Mouse (Mus musculus) ES-Bruce4 (cell line): ENCODE measurements around the gene Acss1. TPM values are rescaled to one million over a fixed set of nuclear protein-coding genes. Genes with fewer than 3 reads are reported as not detected.
A peak's percentile ranks its signal among the peaks of the same experiment; 100 is the strongest.

Experiments
- H3K27ac ChIP-seq: 2 replicates; pipeline ENCODE4 v1.5.1; 2012; ENCODE audit warnings: low read length, inconsistent platforms; ENCODE audit not compliant: insufficient read depth
- H3K27me3 ChIP-seq: 2 replicates; pipeline ENCODE4 v1.6.1; 2012; ENCODE audit warnings: mild to moderate bottlenecking, low read length, inconsistent platforms; ENCODE audit not compliant: control insufficient read depth, poor library complexity, insufficient read depth, severe bottlenecking
- H3K36me3 ChIP-seq: 2 replicates; pipeline ENCODE4 v1.6.1; 2012; ENCODE audit warnings: inconsistent platforms, mild to moderate bottlenecking, low read length, moderate library complexity; ENCODE audit not compliant: control insufficient read depth, poor library complexity, insufficient read depth, severe bottlenecking
- H3K4me1 ChIP-seq: one replicate; pipeline ENCODE4 v1.8.1; 2011; ENCODE audit warnings: low read length; ENCODE audit not compliant: control insufficient read depth, insufficient read depth
- H3K4me3 ChIP-seq: 2 replicates; pipeline ENCODE4 v1.5.1; 2011; ENCODE audit warnings: low read depth, mild to moderate bottlenecking, low read length
- H3K9ac ChIP-seq: 2 replicates; pipeline ENCODE4 v1.6.1; 2012; ENCODE audit warnings: low read depth, mild to moderate bottlenecking, inconsistent platforms; ENCODE audit not compliant: poor library complexity, severe bottlenecking
- H3K9me3 ChIP-seq: replicated peaks from 2 replicates; pipeline ENCODE4 v1.6.1; 2012; ENCODE audit warnings: mild to moderate bottlenecking, low read length, inconsistent platforms; ENCODE audit not compliant: control insufficient read depth, poor library complexity, insufficient read depth, severe bottlenecking
- CTCF ChIP-seq: IDR thresholded peaks from one replicate; pipeline ENCODE4 v1.8.1; 2011; ENCODE audit warnings: low read depth, low read length
- EP300 ChIP-seq: IDR thresholded peaks from 2 replicates; pipeline ENCODE4 v1.6.1; 2011; ENCODE audit warnings: low read depth, low read length; ENCODE audit not compliant: insufficient read depth
- POLR2A ChIP-seq: IDR thresholded peaks from one replicate; pipeline ENCODE4 v1.8.1; 2011; ENCODE audit warnings: low read length; ENCODE audit not compliant: insufficient read depth
- polyA plus RNA-seq: library from polyadenylated mRNA; stranded (reverse); fragments of >200 nt; gene quantifications from 2 replicates; pipeline ENCODE4 v1.2.4, GENCODE M21; 2011; ENCODE audit warnings: low read depth; ENCODE audit not compliant: missing spikeins, insufficient read depth, insufficient read length

Acss1 gene
- polyA plus RNA-seq, 1 experiment: 9.8 TPM

GRCm38 (mm10) chr2:150688541-150689186 lies 20.4 kb upstream of the Acss1 start:
- 0 out of 2 replicates have a peak, but pooled peaks cover 6% of the 10 kb centered on the region for H3K27me3 ChIP-seq
- no peaks in the 10 kb centered on the region for H3K4me1 ChIP-seq
- H3K36me3 ChIP-seq: no peaks in the 10 kb centered on the region
- H3K9me3 ChIP-seq: peaks cover 4% of the 10 kb centered on the region
- H3K9ac ChIP-seq: peak overlapping the region; percentile 62
- no peak overlapping the region for H3K27ac ChIP-seq
- H3K4me3 ChIP-seq: peak overlapping the region; percentile 55
- TF ChIP-seq EP300 (no peak), CTCF (no peak), POLR2A (no peak)

DNA sequence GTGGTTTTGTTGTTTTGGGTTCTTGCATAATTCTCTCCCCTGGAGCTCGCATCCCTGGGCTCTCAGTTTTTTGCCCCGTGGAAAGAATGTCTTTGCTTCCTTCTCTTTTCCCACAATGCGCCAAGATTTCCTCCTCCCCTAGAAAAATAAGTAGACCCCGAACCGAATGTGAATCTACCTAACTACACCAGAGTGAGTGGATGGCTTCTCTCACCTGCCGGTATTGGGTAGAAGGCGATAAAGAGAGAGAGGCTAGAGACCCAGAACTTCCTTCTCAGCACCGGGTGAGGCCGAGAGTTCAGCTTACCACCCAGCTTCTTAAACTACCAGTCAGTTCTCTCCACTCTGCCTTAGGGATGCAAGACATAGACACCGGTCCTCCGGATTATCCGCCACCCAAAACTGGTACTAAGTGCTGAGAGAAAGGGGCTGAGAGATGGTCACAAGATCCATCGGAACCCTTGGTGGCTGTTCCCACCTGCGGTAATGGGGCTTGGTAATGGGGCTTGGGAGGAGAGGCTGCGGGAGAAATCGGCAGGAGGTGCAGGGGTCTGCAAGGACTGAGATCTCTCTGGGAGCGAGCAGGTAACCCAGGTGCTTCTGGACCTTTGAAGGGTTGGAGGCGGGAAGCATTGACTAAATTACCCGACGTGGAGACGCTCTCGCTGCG lies 19.7 kb upstream of the Acss1 start:
- peaks cover 4% of the 10 kb centered on the region for H3K9me3 ChIP-seq
- H3K9ac ChIP-seq: peak overlapping the region; percentile 62
- H3K27ac ChIP-seq: no peak overlapping the region
- H3K36me3 ChIP-seq: no peaks in the 10 kb centered on the region
- peak overlapping the region; percentile 55 for H3K4me3 ChIP-seq
- no peaks in the 10 kb centered on the region for H3K4me1 ChIP-seq
- 0 out of 2 replicates have a peak, but pooled peaks cover 6% of the 10 kb centered on the region for H3K27me3 ChIP-seq
- TF ChIP-seq CTCF (no peak), EP300 (no peak), POLR2A (no peak)

GRCm38 (mm10) chr2:150685389-150685788 lies 17.1 kb upstream of the Acss1 start:
- Histone ChIP-seq H3K4me3 (no peak overlapping the region), H3K27ac (no peak overlapping the region), H3K27me3 (0 out of 2 replicates have a peak, but pooled peaks cover 6% of the 10 kb centered on the region), H3K9me3 (peaks cover 4% of the 10 kb centered on the region), H3K9ac (no peak overlapping the region), H3K36me3 (no peaks in the 10 kb centered on the region), H3K4me1 (no peaks in the 10 kb centered on the region)
- no peak for TF ChIP-seq EP300

GRCm38 (mm10) chr2:150684451-150684850 lies 16.2 kb upstream of the Acss1 start:
- Histone ChIP-seq H3K4me3 (no peak overlapping the region), H3K9me3 (peaks cover 4% of the 10 kb centered on the region), H3K4me1 (no peaks in the 10 kb centered on the region), H3K36me3 (no peaks in the 10 kb centered on the region), H3K27ac (no peak overlapping the region), H3K9ac (no peak overlapping the region), H3K27me3 (0 out of 2 replicates have a peak, but pooled peaks cover 6% of the 10 kb centered on the region)
- TF ChIP-seq POLR2A (no peak), CTCF (no peak), EP300 (no peak)

DNA sequence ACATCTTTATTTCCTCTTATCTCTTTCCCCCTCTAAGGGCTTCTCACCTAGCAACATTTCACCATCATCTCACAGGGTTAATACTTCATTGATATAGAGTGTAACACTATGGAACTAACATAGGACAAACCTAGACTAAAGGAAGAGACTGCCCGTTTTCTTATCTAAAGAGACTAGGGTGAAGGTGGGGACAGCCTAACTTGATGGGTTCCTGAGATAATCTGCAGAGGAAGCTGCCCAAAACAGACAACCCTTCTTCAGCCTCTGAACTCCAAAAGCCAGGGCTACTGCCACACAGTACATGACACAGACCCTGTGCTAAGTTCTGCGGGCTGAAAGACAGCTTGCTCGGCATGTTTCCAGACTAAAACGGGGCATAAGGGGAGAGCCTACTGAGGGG lies 13.3 kb upstream of the Acss1 start:
- no peak overlapping the region for H3K9ac ChIP-seq
- H3K9me3 ChIP-seq: no peaks in the 10 kb centered on the region
- no peak overlapping the region for H3K4me3 ChIP-seq
- no peaks in the 10 kb centered on the region for H3K36me3 ChIP-seq
- TF ChIP-seq POLR2A (no peak), CTCF (no peak), EP300 (no peak)
- H3K27ac ChIP-seq: no peak overlapping the region
- H3K27me3 ChIP-seq: no peaks in the 10 kb centered on the region
- H3K4me1 ChIP-seq: no peaks in the 10 kb centered on the region

- Histone ChIP-seq H3K4me1 (no peaks in the 10 kb centered on the region), H3K9ac (no peak overlapping the region; the same call in 1 of the 2 replicates), H3K4me3 (no peak overlapping the region), H3K27ac (no peak overlapping the region), H3K36me3 (no peaks in the 10 kb centered on the region), H3K9me3 (no peaks in the 10 kb centered on the region), H3K27me3 (no peaks in the 10 kb centered on the region)
- TF ChIP-seq POLR2A (no peak), CTCF (peak; percentile 46)
These were observed 10.1 kb upstream of the Acss1 start for GRCm38 (mm10) chr2:150678392-150678791.
